Mouse (Mus musculus) myocyte (in vitro differentiated cells): ENCODE measurements around the gene Rfx4. TPM values are rescaled to one million over a fixed set of nuclear protein-coding genes. Genes with fewer than 3 reads are reported as not detected.

Experiments used
- H3K27me3 ChIP-seq: one replicate; pipeline ENCODE4 v1.6.1; 2011; ENCODE audit not compliant: control insufficient read depth, insufficient read depth, insufficient read length
- H3K36me3 ChIP-seq: one replicate; pipeline ENCODE4 v1.6.1; 2011; ENCODE audit not compliant: control insufficient read depth, insufficient read depth
- H3K4me2 ChIP-seq: one replicate; pipeline ENCODE4 v1.6.1; 2011; ENCODE audit warnings: low read depth, control low read depth
- H3K4me3 ChIP-seq: one replicate; pipeline ENCODE4 v1.5.1; 2011; ENCODE audit warnings: mild to moderate bottlenecking, control low read depth, moderate library complexity
- H3K79me2 ChIP-seq: one replicate; pipeline ENCODE4 v1.6.1; 2011; ENCODE audit not compliant: control insufficient read depth, insufficient read depth
- H3ac ChIP-seq: one replicate; pipeline ENCODE4 v1.6.1; 2011; ENCODE audit not compliant: control insufficient read depth, insufficient read length
- CEBPB ChIP-seq: IDR thresholded peaks from 2 replicates; pipeline ENCODE4 v1.6.1; 2011; ENCODE audit warnings: mild to moderate bottlenecking, moderate library complexity; ENCODE audit not compliant: poor library complexity, insufficient read depth, severe bottlenecking
- E2F4 ChIP-seq: IDR thresholded peaks from one replicate; pipeline ENCODE4 v1.6.1; 2011; ENCODE audit warnings: mild to moderate bottlenecking, control low read depth, moderate library complexity; ENCODE audit not compliant: insufficient read depth
- MAX ChIP-seq: IDR thresholded peaks from one replicate; pipeline ENCODE4 v1.6.1; 2011; ENCODE audit warnings: low read depth, mild to moderate bottlenecking, control low read depth
- MYOD1 ChIP-seq, 3 experiments: IDR thresholded peaks; one replicate each; pipeline ENCODE4 v1.6.1; 2011; ENCODE audit warnings: control low read depth in 2 of 3, low read depth in 2 of 3, mild to moderate bottlenecking in 2 of 3, moderate library complexity in 1 of 3; ENCODE audit not compliant: insufficient read length in 2 of 3, control insufficient read depth in 1 of 3
- MYOG ChIP-seq, 3 experiments: IDR thresholded peaks; one replicate each; pipeline ENCODE4 v1.6.1; 2011; ENCODE audit warnings: control low read depth in 2 of 3, low read depth in 2 of 3, mild to moderate bottlenecking in 2 of 3; ENCODE audit not compliant: insufficient read length in 2 of 3, control insufficient read depth in 1 of 3, insufficient read depth in 1 of 3
- POLR2A ChIP-seq: IDR thresholded peaks from one replicate; pipeline ENCODE4 v1.6.1; 2011; ENCODE audit warnings: low read depth, mild to moderate bottlenecking, control low read depth, moderate library complexity; ENCODE audit not compliant: insufficient read length
- POLR2AphosphoS2 ChIP-seq: IDR thresholded peaks from one replicate; pipeline ENCODE4 v1.6.1; 2011; ENCODE audit warnings: low read depth, control low read depth; ENCODE audit not compliant: insufficient read length
- REST ChIP-seq: IDR thresholded peaks from one replicate; pipeline ENCODE4 v1.6.1; 2011; ENCODE audit warnings: mild to moderate bottlenecking, control low read depth, moderate library complexity; ENCODE audit not compliant: insufficient read depth, insufficient read length
- SRF ChIP-seq: IDR thresholded peaks from one replicate; pipeline ENCODE4 v1.6.1; 2011; ENCODE audit warnings: low read depth; ENCODE audit not compliant: control insufficient read depth, insufficient read length
- TCF12 ChIP-seq: IDR thresholded peaks from one replicate; pipeline ENCODE4 v1.6.1; 2011; ENCODE audit warnings: mild to moderate bottlenecking, control low read depth; ENCODE audit not compliant: poor library complexity, insufficient read depth, severe bottlenecking
- TCF3 ChIP-seq: IDR thresholded peaks from one replicate; pipeline ENCODE4 v1.6.1; 2011; ENCODE audit warnings: low read depth, control low read depth; ENCODE audit not compliant: insufficient read length
- USF1 ChIP-seq: IDR thresholded peaks from one replicate; pipeline ENCODE4 v1.6.1; 2011; ENCODE audit warnings: low read depth, mild to moderate bottlenecking, control low read depth, moderate library complexity
- polyA plus RNA-seq: library from polyadenylated mRNA; unstranded; fragments of >200 nt; fragmentation: generic; extraction: Trizol; gene quantifications from one replicate; pipeline ENCODE4 v1.2.1, GENCODE M21; 2012; ENCODE audit warnings: missing spikeins

Gene Rfx4
- polyA plus RNA-seq, 1 experiment: 0.12 TPM

- no peaks in the 10 kb centered on the region for H3K27me3 ChIP-seq
- TF ChIP-seq CEBPB: no peak
- no peak for TF ChIP-seq USF1
- TF ChIP-seq MYOD1 (IDR thresholded peaks at IDR 0.05; ENCODE audit: control insufficient read depth in 1 of 3, insufficient read length in 2 of 3, low read depth in 2 of 3): no peak
- TF ChIP-seq SRF: no peak
- TF ChIP-seq TCF12: no peak
- no peak for TF ChIP-seq TCF3
- no peak for TF ChIP-seq POLR2A
- TF ChIP-seq MAX: no peak
- TF ChIP-seq REST: no peak
- TF ChIP-seq E2F4: no peak
- TF ChIP-seq MYOG (IDR thresholded peaks at IDR 0.05; ENCODE audit: control insufficient read depth in 1 of 3, insufficient read depth in 1 of 3, insufficient read length in 2 of 3, low read depth in 2 of 3): no peak
- TF ChIP-seq POLR2AphosphoS2: no peak
- no peaks in the 10 kb centered on the region for H3K36me3 ChIP-seq
- H3ac ChIP-seq: no peak overlapping the region
- peaks cover 20% of the 10 kb centered on the region for H3K79me2 ChIP-seq
- H3K4me2 ChIP-seq: no peak overlapping the region
- no peak overlapping the region for H3K4me3 ChIP-seq
Observed at GRCm38 (mm10) chr10:84940356-84940755, 184.5 kb downstream of the Rfx4 start.

GRCm38 (mm10) chr10:84945692-84946091 is 189.8 kb downstream of the Rfx4 start:
- H3K4me3 ChIP-seq: no peak overlapping the region
- no peak overlapping the region for H3ac ChIP-seq
- no peak overlapping the region for H3K4me2 ChIP-seq
- H3K36me3 ChIP-seq: peaks cover 11% of the 10 kb centered on the region
- TF ChIP-seq TCF3: no peak
- TF ChIP-seq REST: no peak
- no peak for TF ChIP-seq MAX
- TF ChIP-seq POLR2A: no peak
- no peak for TF ChIP-seq USF1
- no peak for TF ChIP-seq MYOG (IDR thresholded peaks at IDR 0.05; ENCODE audit: control insufficient read depth in 1 of 3, insufficient read depth in 1 of 3, insufficient read length in 2 of 3, low read depth in 2 of 3)
- no peak for TF ChIP-seq CEBPB
- H3K79me2 ChIP-seq: peaks cover 20% of the 10 kb centered on the region
- no peaks in the 10 kb centered on the region for H3K27me3 ChIP-seq

GRCm38 (mm10) chr10:84948970-84949683 is 193.3 kb downstream of the Rfx4 start:
- Histone ChIP-seq H3K79me2 (peaks cover 19% of the 10 kb centered on the region), H3K4me2 (no peak overlapping the region), H3K27me3 (no peaks in the 10 kb centered on the region), H3ac (no peak overlapping the region), H3K36me3 (peaks cover 20% of the 10 kb centered on the region), H3K4me3 (no peak overlapping the region)
- peak in 1 of 3 experiments; percentile 49 for TF ChIP-seq MYOG (IDR thresholded peaks at IDR 0.05; ENCODE audit: control insufficient read depth in 1 of 3, insufficient read depth in 1 of 3, insufficient read length in 2 of 3, low read depth in 2 of 3)
- TF ChIP-seq SRF: no peak

GRCm38 (mm10) chr10:84949684-84950010 is 193.8 kb downstream of the Rfx4 start:
- H3K27me3 ChIP-seq: no peaks in the 10 kb centered on the region
- H3K4me3 ChIP-seq: no peak overlapping the region
- no peak overlapping the region for H3ac ChIP-seq
- H3K36me3 ChIP-seq: peaks cover 20% of the 10 kb centered on the region
- TF ChIP-seq E2F4 (no peak), MYOG (IDR thresholded peaks at IDR 0.05; ENCODE audit: control insufficient read depth in 1 of 3, insufficient read depth in 1 of 3, insufficient read length in 2 of 3, low read depth in 2 of 3) (no peak), POLR2A (no peak), MYOD1 (IDR thresholded peaks at IDR 0.05; ENCODE audit: control insufficient read depth in 1 of 3, insufficient read length in 2 of 3, low read depth in 2 of 3) (no peak), TCF12 (no peak), REST (no peak), POLR2AphosphoS2 (no peak), CEBPB (no peak), TCF3 (no peak), USF1 (no peak), MAX (no peak)
- no peak overlapping the region for H3K4me2 ChIP-seq
- H3K79me2 ChIP-seq: peaks cover 14% of the 10 kb centered on the region

- H3K4me2 ChIP-seq: no peak overlapping the region
- no peak for TF ChIP-seq TCF12
- TF ChIP-seq MYOD1 (IDR thresholded peaks at IDR 0.05; ENCODE audit: control insufficient read depth in 1 of 3, insufficient read length in 2 of 3, low read depth in 2 of 3): no peak
- TF ChIP-seq E2F4: no peak
- no peak for TF ChIP-seq REST
- TF ChIP-seq POLR2AphosphoS2: no peak
- H3K27me3 ChIP-seq: no peaks in the 10 kb centered on the region
- peaks cover 20% of the 10 kb centered on the region for H3K36me3 ChIP-seq
- peaks cover 6% of the 10 kb centered on the region for H3K79me2 ChIP-seq
- no peak overlapping the region for H3K4me3 ChIP-seq
- H3ac ChIP-seq: no peak overlapping the region
Observed at GRCm38 (mm10) chr10:84950384-84950783, 194.5 kb downstream of the Rfx4 start.
